ENCODE assay signal across 10 mouse cellular contexts in the genomic region with DNA sequence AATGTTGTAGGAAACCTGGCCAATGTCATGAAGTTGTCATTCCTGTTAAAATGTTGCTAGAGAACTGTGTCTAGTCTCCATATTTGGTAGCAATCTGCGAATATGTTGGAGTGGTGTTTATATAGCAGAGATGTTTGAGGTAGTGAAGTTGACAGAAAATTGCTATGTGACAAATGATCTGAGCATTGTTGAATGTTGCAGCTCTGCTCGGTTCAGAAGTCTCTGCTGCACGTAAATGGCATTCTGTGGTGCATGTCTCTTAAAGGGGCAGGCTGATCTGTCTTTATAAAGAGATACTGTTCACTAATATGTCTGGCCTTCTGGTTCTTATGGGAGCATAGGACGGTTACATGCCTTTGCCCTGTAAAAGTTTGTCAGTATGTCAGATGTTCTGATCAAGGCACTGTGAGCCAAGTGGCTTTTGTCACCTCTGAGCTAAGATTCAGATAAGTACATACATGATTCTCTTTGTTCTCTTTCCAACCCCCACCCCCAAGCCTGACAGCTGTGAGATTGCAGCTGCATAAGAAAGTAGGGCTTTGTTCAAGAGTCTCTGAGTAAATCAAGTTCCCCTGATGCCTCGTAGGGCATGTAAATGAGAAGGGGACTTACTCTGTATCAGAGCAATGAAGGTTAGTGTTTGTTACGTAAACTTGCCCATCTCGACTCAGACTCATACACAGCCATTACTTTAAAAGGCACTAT.
DNase-seq lines count a peak whose midpoint lies in the region; ATAC-seq and TF ChIP-seq lines count a peak whose summit lies in the region.
"Had no signal": no experiment of that assay in that cellular context is flagged by ENCODE, and none has a peak within 500 bp of the region (broad histone marks: within the 10 kb centered on the region; RNA-seq: fewer than 3 reads in every experiment).

No protein-coding gene starts in this region.

- no peaks in the 10 kb centered on the region for H3K9me3 ChIP-seq in hindbrain, embryonic 10.5 days
- no peaks in the 10 kb centered on the region for H3K9me3 ChIP-seq in hindbrain, postnatal 0 days (ENCODE audit: low read length)
- no peaks in the 10 kb centered on the region for H3K9me3 ChIP-seq in hindbrain, embryonic 14.5 days (ENCODE audit: control insufficient read depth, low read length)
- H3K9me3 ChIP-seq in neural tube, embryonic 12.5 days: no peaks in the 10 kb centered on the region
- H3K9me3 ChIP-seq in liver, embryonic 11.5 days (ENCODE audit: control insufficient read depth, low read length): no peaks in the 10 kb centered on the region

- peaks cover 12% of the 10 kb centered on the region for H3K4me1 ChIP-seq in hindbrain, embryonic 10.5 days (replicated peaks)
- no peaks in the 10 kb centered on the region for H3K4me1 ChIP-seq in hindbrain, postnatal 0 days (ENCODE audit: insufficient read depth, low read length)
- 0 out of 2 replicates have a peak, but pooled peaks cover 8% of the 10 kb centered on the region for H3K4me1 ChIP-seq in hindbrain, embryonic 14.5 days (replicated peaks; ENCODE audit: control insufficient read depth, insufficient read depth, low read length)
- H3K4me1 ChIP-seq in neural tube, embryonic 12.5 days: peaks cover 8% of the 10 kb centered on the region; the same call in 1 of the 2 replicates
- no peaks in the 10 kb centered on the region for H3K4me1 ChIP-seq in liver, embryonic 11.5 days (replicated peaks; ENCODE audit: control insufficient read depth, insufficient read depth, low read length)

- no peak overlapping the region for H3K4me3 ChIP-seq in hindbrain, embryonic 10.5 days
- H3K4me3 ChIP-seq in hindbrain, postnatal 0 days (ENCODE audit: low read length): no peak overlapping the region
- no peak overlapping the region for H3K4me3 ChIP-seq in hindbrain, embryonic 14.5 days (replicated peaks; ENCODE audit: low read length)
- no peak overlapping the region for H3K4me3 ChIP-seq in neural tube, embryonic 12.5 days
- H3K4me3 ChIP-seq in liver, embryonic 11.5 days (ENCODE audit: low read depth, low read length): no peak overlapping the region

- no peaks in the 10 kb centered on the region for H3K36me3 ChIP-seq in hindbrain, embryonic 10.5 days
- H3K36me3 ChIP-seq in hindbrain, postnatal 0 days (ENCODE audit: insufficient read depth, low read length): no peaks in the 10 kb centered on the region
- no peaks in the 10 kb centered on the region for H3K36me3 ChIP-seq in hindbrain, embryonic 14.5 days (replicated peaks; ENCODE audit: control insufficient read depth, insufficient read depth)
- H3K36me3 ChIP-seq in neural tube, embryonic 12.5 days: no peaks in the 10 kb centered on the region
- no peaks in the 10 kb centered on the region for H3K36me3 ChIP-seq in liver, embryonic 11.5 days (ENCODE audit: control insufficient read depth, insufficient read depth, low read length)

- ATAC-seq in hindbrain, postnatal 0 days: no peak
- ATAC-seq in hindbrain, embryonic 14.5 days (ENCODE audit: low FRiP score): peak; percentile 74
- ATAC-seq in neural tube, embryonic 12.5 days (ENCODE audit: low FRiP score, low read depth): peak; percentile 82
- no peak for ATAC-seq in liver, embryonic 11.5 days (replicated peaks; ENCODE audit: low FRiP score)
- ATAC-seq in CD4-positive, CD25-positive, alpha-beta regulatory T cell, adult 4 months: no peak

- H3K9ac ChIP-seq in hindbrain, postnatal 0 days (replicated peaks; ENCODE audit: low read length): no peak overlapping the region
- H3K9ac ChIP-seq in hindbrain, embryonic 14.5 days: no peak overlapping the region
- no peak overlapping the region for H3K9ac ChIP-seq in neural tube, embryonic 12.5 days
- no peak overlapping the region for H3K9ac ChIP-seq in liver, embryonic 11.5 days (ENCODE audit: low read depth, low read length)

- WGBS in hindbrain, embryonic 10.5 days: 36% methylated on average over 7 of the region's 7 CpGs
- WGBS in hindbrain, postnatal 0 days: 33% methylated on average over 7 of the region's 7 CpGs
- 19% methylated on average over 7 of the region's 7 CpGs for WGBS in hindbrain, embryonic 14.5 days
- WGBS in neural tube, embryonic 12.5 days: 21% methylated on average over 7 of the region's 7 CpGs
- WGBS in liver, embryonic 11.5 days: 46% methylated on average over 7 of the region's 7 CpGs

- TF ChIP-seq CTCF in hindbrain, postnatal 0 days (IDR thresholded peaks at IDR 0.05; ENCODE audit: low read depth): no peak

- peak overlapping the region; percentile 86 for H3K27ac ChIP-seq in hindbrain, embryonic 10.5 days
- no peak overlapping the region for H3K27ac ChIP-seq in hindbrain, postnatal 0 days
- H3K27ac ChIP-seq in hindbrain, embryonic 14.5 days: peak overlapping the region; percentile 58
- no peak overlapping the region for H3K27ac ChIP-seq in neural tube, embryonic 12.5 days
- no peak overlapping the region for H3K27ac ChIP-seq in liver, embryonic 11.5 days (ENCODE audit: low read depth, low read length)

- H3K4me2 ChIP-seq in hindbrain, postnatal 0 days (ENCODE audit: low read depth, low read length): no peak overlapping the region
- no peak overlapping the region for H3K4me2 ChIP-seq in hindbrain, embryonic 14.5 days (replicated peaks)
- H3K4me2 ChIP-seq in neural tube, embryonic 12.5 days (replicated peaks): no peak overlapping the region
- H3K4me2 ChIP-seq in liver, embryonic 11.5 days: no peak overlapping the region

- H3K27me3 ChIP-seq in hindbrain, embryonic 10.5 days (ENCODE audit: insufficient read depth, poor library complexity, severe bottlenecking): no peaks in the 10 kb centered on the region
- no peaks in the 10 kb centered on the region for H3K27me3 ChIP-seq in hindbrain, postnatal 0 days (ENCODE audit: insufficient read depth, low read length)
- no peaks in the 10 kb centered on the region for H3K27me3 ChIP-seq in hindbrain, embryonic 14.5 days (ENCODE audit: control insufficient read depth, insufficient read depth, low read length)
- H3K27me3 ChIP-seq in neural tube, embryonic 12.5 days (replicated peaks): no peaks in the 10 kb centered on the region
- no peaks in the 10 kb centered on the region for H3K27me3 ChIP-seq in liver, embryonic 11.5 days (replicated peaks; ENCODE audit: control insufficient read depth, insufficient read depth, low read length)

- peak; percentile 64 for DNase-seq in hindbrain, embryonic 10.5 days (ENCODE audit: low spot score)
- no peak for DNase-seq in hindbrain, postnatal 0 days (ENCODE audit: low spot score)
- peak; percentile 66 for DNase-seq in embryo, embryonic 11 days
- DNase-seq in hindbrain, embryonic 14.5 days (ENCODE audit: low spot score): no peak
- no peak for DNase-seq in liver, embryonic 11.5 days (ENCODE audit: low spot score)
- DNase-seq in Muller cell, postnatal 12 days (ENCODE audit: inconsistent ontology term): no peak
- DNase-seq: adrenal gland, adult 2 months; thymus, adult 2 months had no signal

Comparison
In these comparisons a context has a peak if more than half of its experiments do, and no peak if none do; other contexts are left out.
1. DNase-seq: peak in hindbrain, embryonic 10.5 days (single experiment) and embryo, embryonic 11 days (single experiment); none in hindbrain, postnatal 0 days (single experiment), hindbrain, embryonic 14.5 days (single experiment), liver, embryonic 11.5 days (single experiment) and Muller cell, postnatal 12 days (single experiment).
2. H3K27ac ChIP-seq: peak in hindbrain, embryonic 10.5 days (single experiment) and hindbrain, embryonic 14.5 days (single experiment); none in hindbrain, postnatal 0 days (single experiment), neural tube, embryonic 12.5 days (single experiment) and liver, embryonic 11.5 days (single experiment).
3. ATAC-seq: peak in hindbrain, embryonic 14.5 days (single experiment) and neural tube, embryonic 12.5 days (single experiment); none in hindbrain, postnatal 0 days (single experiment), liver, embryonic 11.5 days (single experiment) and CD4-positive, CD25-positive, alpha-beta regulatory T cell, adult 4 months (single experiment).